Mouse (Mus musculus): Measurements from ENCODE around the gene Casc1.
A peak's percentile ranks its signal among the peaks of the same experiment; 100 is the strongest.

Gene Casc1

GRCm38 (mm10) chr6:145210816-145211338 lies at the start of gene Casc1, which contains the start of gene Etfrf1:
Gene Casc1, minus strand, starts transcription at chr6:145211005.
Gene Etfrf1, plus strand, starts transcription at chr6:145211134.
- peak; percentile 98 for DNase-seq (ENCODE audit: low spot score)

GRCm38 (mm10) chr6:145256701-145257073 lies 45.9 kb upstream of the Casc1 start:
- no peak for DNase-seq (ENCODE audit: low spot score)

- no peak for DNase-seq (ENCODE audit: low spot score)
Observed at GRCm38 (mm10) chr6:145255952-145256700, 45.3 kb upstream of the Casc1 start.

GRCm38 (mm10) chr6:145250820-145251219 lies 40.0 kb upstream of the Casc1 start:
- peak; percentile 26 for DNase-seq (ENCODE audit: low spot score)

GRCm38 (mm10) chr6:145250185-145250791 lies 39.5 kb upstream of the Casc1 start, which contains the start of gene Kras:
Gene Kras, minus strand, starts transcription at chr6:145250239.
- DNase-seq (ENCODE audit: low spot score) = peak; percentile 70

GRCm38 (mm10) chr6:145249291-145250184 lies 38.7 kb upstream of the Casc1 start:
- no peak for DNase-seq (ENCODE audit: low spot score)

GRCm38 (mm10) chr6:145247886-145248285 lies 37.1 kb upstream of the Casc1 start:
- DNase-seq (ENCODE audit: low spot score) = no peak

- DNase-seq (ENCODE audit: low spot score) = no peak
Observed at GRCm38 (mm10) chr6:145246841-145247240, 36.0 kb upstream of the Casc1 start.

- DNase-seq (ENCODE audit: low spot score) = no peak
Observed at GRCm38 (mm10) chr6:145242521-145242920, 31.7 kb upstream of the Casc1 start.

- no peak for DNase-seq (ENCODE audit: low spot score)
Observed at GRCm38 (mm10) chr6:145240285-145240684, 29.5 kb upstream of the Casc1 start.

GRCm38 (mm10) chr6:145237148-145237547 lies 26.3 kb upstream of the Casc1 start:
- no peak for DNase-seq (ENCODE audit: low spot score)

GRCm38 (mm10) chr6:145235367-145235766 lies 24.6 kb upstream of the Casc1 start:
- no peak for DNase-seq (ENCODE audit: low spot score)

- no peak for DNase-seq (ENCODE audit: low spot score)
Observed at GRCm38 (mm10) chr6:145234391-145234790, 23.6 kb upstream of the Casc1 start.

- DNase-seq (ENCODE audit: low spot score) = no peak
Observed at GRCm38 (mm10) chr6:145226296-145226695, 15.5 kb upstream of the Casc1 start.

GRCm38 (mm10) chr6:145224246-145224645 lies 13.4 kb upstream of the Casc1 start:
- DNase-seq (ENCODE audit: low spot score) = no peak

GRCm38 (mm10) chr6:145215826-145216225 lies 5.0 kb upstream of the Casc1 start:
- no peak for DNase-seq (ENCODE audit: low spot score)

GRCm38 (mm10) chr6:145213916-145214315 lies 3.1 kb upstream of the Casc1 start:
- DNase-seq (ENCODE audit: low spot score) = no peak

GRCm38 (mm10) chr6:145211376-145212305 lies 836 bp upstream of the Casc1 start:
- DNase-seq (ENCODE audit: low spot score) = no peak

GRCm38 (mm10) chr6:145210056-145210680 lies 637 bp downstream of the Casc1 start:
- peak; percentile 37 for DNase-seq (ENCODE audit: low spot score)

GRCm38 (mm10) chr6:145205142-145205541 lies 5.7 kb downstream of the Casc1 start:
- no peak for DNase-seq (ENCODE audit: low spot score)

- DNase-seq (ENCODE audit: low spot score) = no peak
Observed at GRCm38 (mm10) chr6:145204440-145204839, 6.4 kb downstream of the Casc1 start.
